Mouse (Mus musculus) bone marrow macrophage, adult 2 months (primary cell): ENCODE results near the gene Tubgcp2. TPM values are rescaled to one million over a fixed set of nuclear protein-coding genes. Genes with fewer than 3 reads are reported as not detected.

Experiments used
- H3K27ac ChIP-seq: 2 replicates; pipeline ENCODE4 v1.5.1; 2012; ENCODE audit warnings: low read depth, low read length; ENCODE audit not compliant: insufficient read depth
- H3K4me1 ChIP-seq: 2 replicates; pipeline ENCODE4 v1.6.1; 2012; ENCODE audit warnings: low read length; ENCODE audit not compliant: control insufficient read depth, insufficient read depth
- H3K4me3 ChIP-seq: 2 replicates; pipeline ENCODE4 v1.5.1; 2012; ENCODE audit warnings: mild to moderate bottlenecking, low read length, moderate library complexity; ENCODE audit not compliant: insufficient read depth
- CTCF ChIP-seq: IDR thresholded peaks from 2 replicates; pipeline ENCODE4 v1.5.1; 2012; ENCODE audit warnings: low read depth, mild to moderate bottlenecking, low read length, moderate library complexity
- POLR2A ChIP-seq: IDR thresholded peaks from 2 replicates; pipeline ENCODE4 v1.6.1; 2012; ENCODE audit warnings: mild to moderate bottlenecking, low read depth, low read length, borderline replicate concordance
- polyA plus RNA-seq: library from polyadenylated mRNA; stranded (reverse); fragments of >200 nt; gene quantifications from 2 replicates; pipeline ENCODE4 v1.2.4, GENCODE M21; 2012; ENCODE audit not compliant: missing spikeins, insufficient read depth, insufficient read length

The Tubgcp2 gene
- polyA plus RNA-seq, 1 experiment = 18.5 TPM

GRCm38 (mm10) chr7:139951991-139952633 is 84.4 kb downstream of the Tubgcp2 start:
- H3K4me3 ChIP-seq = no peak overlapping the region
- TF ChIP-seq POLR2A (no peak), CTCF (no peak)
- H3K4me1 ChIP-seq = peaks cover 10% of the 10 kb centered on the region
- no peak overlapping the region for H3K27ac ChIP-seq

DNA sequence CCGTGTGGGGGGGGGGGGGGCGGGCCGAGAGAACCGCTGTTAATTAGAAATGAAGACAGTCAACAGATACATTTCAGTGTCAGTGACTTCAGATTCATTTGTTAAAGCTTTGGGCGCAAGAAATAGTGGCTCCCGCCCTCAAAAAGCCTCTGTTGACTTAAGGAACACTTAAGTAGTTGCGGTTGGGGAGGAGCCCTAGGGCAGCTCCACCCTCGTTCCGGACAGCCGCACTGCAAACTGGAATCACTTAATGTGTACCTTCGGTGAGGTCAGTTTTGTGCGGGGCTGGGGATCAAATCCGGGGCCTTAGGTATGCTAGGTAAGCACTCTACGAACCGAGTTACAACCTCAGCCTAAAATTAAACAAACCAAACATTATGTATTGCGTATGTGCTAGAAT is 85.4 kb downstream of the Tubgcp2 start:
- Histone ChIP-seq H3K4me3 (peak overlapping the region; percentile 71), H3K27ac (no peak overlapping the region), H3K4me1 (peaks cover 7% of the 10 kb centered on the region; the same call in 1 of the 2 replicates)
- TF ChIP-seq POLR2A = no peak
- TF ChIP-seq CTCF = no peak

GRCm38 (mm10) chr7:139950283-139950971 is 86.0 kb downstream of the Tubgcp2 start:
- H3K27ac ChIP-seq = peak overlapping the region; percentile 19
- TF ChIP-seq POLR2A = no peak
- TF ChIP-seq CTCF = no peak
- peaks cover 7% of the 10 kb centered on the region; the same call in 1 of the 2 replicates for H3K4me1 ChIP-seq
- H3K4me3 ChIP-seq = peak overlapping the region; percentile 71

- Histone ChIP-seq H3K4me1 (peaks cover 7% of the 10 kb centered on the region; the same call in 1 of the 2 replicates), H3K4me3 (peak overlapping the region; percentile 71), H3K27ac (no peak overlapping the region)
- TF ChIP-seq CTCF (peak; percentile 53; the same call in 1 of the 2 replicates), POLR2A (no peak)
Measured at GRCm38 (mm10) chr7:139949893-139950282, 86.6 kb downstream of the Tubgcp2 start.

DNA sequence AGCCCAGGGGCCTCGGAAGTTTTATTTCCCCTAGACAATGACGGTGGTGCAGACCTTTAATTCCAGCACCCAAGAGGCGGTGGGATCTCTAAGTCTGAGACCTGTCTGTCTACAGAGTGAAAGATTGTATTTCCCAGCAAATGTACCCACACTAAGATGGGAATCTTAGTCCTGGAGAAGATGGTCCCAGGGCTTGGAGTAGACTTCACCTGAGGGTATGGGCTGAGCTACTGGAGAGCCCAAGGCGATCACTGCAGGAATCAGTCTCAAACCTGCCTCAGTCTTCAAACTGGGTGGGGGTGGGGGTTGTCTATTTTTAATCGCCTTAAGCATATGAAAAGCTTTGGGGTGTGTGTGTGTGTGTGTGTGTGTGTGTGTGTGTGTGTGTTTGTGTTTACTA is 90.4 kb downstream of the Tubgcp2 start:
- no peak overlapping the region for H3K27ac ChIP-seq
- no peak overlapping the region for H3K4me3 ChIP-seq
- TF ChIP-seq CTCF = no peak
- no peaks in the 10 kb centered on the region for H3K4me1 ChIP-seq

Other genes starting within 250 kb of the Tubgcp2 start
- gene Adgra1, start 202.5 kb downstream of the Tubgcp2 start, polyA plus RNA-seq = not detected in 2 replicates
- gene Kndc1, start 142.0 kb downstream of the Tubgcp2 start, polyA plus RNA-seq = not detected in 2 replicates
- gene Utf1, start 92.9 kb downstream of the Tubgcp2 start, polyA plus RNA-seq = not detected in 2 replicates
- gene 6430531B16Rik, start 57.9 kb downstream of the Tubgcp2 start, polyA plus RNA-seq = not detected in 2 replicates
- 240 and 334 TPM in 2 replicates for gene Adam8, start 44.1 kb downstream of the Tubgcp2 start, polyA plus RNA-seq
- 37.7 and 38.7 TPM in 2 replicates for gene Zfp511, start 278 bp downstream of the Tubgcp2 start, polyA plus RNA-seq
- not detected in 2 replicates for gene Msx3, start 12.4 kb upstream of the Tubgcp2 start, polyA plus RNA-seq
- not detected in 2 replicates for gene Caly, start 45.9 kb upstream of the Tubgcp2 start, polyA plus RNA-seq
- not detected in 2 replicates for gene Prap1, start 56.7 kb upstream of the Tubgcp2 start, polyA plus RNA-seq
- 19.0 and 22.5 TPM in 2 replicates for gene Fuom, start 65.8 kb upstream of the Tubgcp2 start, polyA plus RNA-seq
- gene Paox, start 79.1 kb upstream of the Tubgcp2 start, polyA plus RNA-seq = 20.1 and 25.9 TPM in 2 replicates
- gene Echs1, start 79.8 kb upstream of the Tubgcp2 start, polyA plus RNA-seq = 44.9 and 45.7 TPM in 2 replicates
- gene Mtg1, start 100.9 kb upstream of the Tubgcp2 start, polyA plus RNA-seq = 10.5 and 10.8 TPM in 2 replicates
- not detected in 2 replicates for gene Sprn, start 118.2 kb upstream of the Tubgcp2 start, polyA plus RNA-seq
- gene Olfr522, start 128.1 kb upstream of the Tubgcp2 start, polyA plus RNA-seq = not detected in 2 replicates
- not detected in 2 replicates for gene Olfr523, start 136.5 kb upstream of the Tubgcp2 start, polyA plus RNA-seq
- gene Olfr524, start 169.3 kb upstream of the Tubgcp2 start, polyA plus RNA-seq = not detected in 2 replicates
- not detected in 2 replicates for gene Cd163l1, start 181.6 kb upstream of the Tubgcp2 start, polyA plus RNA-seq
- not detected in 2 replicates for gene 5830411N06Rik, start 210.6 kb upstream of the Tubgcp2 start, polyA plus RNA-seq